Mouse (Mus musculus) MEL (cell line): ENCODE data around the gene Adap1. TPM values are rescaled to one million over a fixed set of nuclear protein-coding genes. Genes with fewer than 3 reads are reported as not detected.

Experiments
- DNase-seq: peaks from one replicate; pipeline ENCODE4 v3.0.0; 2011; ENCODE audit warnings: low read depth, low spot score
- H3K27ac ChIP-seq: 2 replicates; pipeline ENCODE4 v1.5.1; 2012; ENCODE audit warnings: low read depth, mild to moderate bottlenecking, control low read depth, low read length, moderate library complexity; ENCODE audit not compliant: control insufficient read depth
- H3K27me3 ChIP-seq, 2 experiments: fragments of 150-350 bp in 1 of 2; sonication (generic) in 1 of 2; 2 replicates each; pipeline ENCODE4 v1.6.1; 2012; ENCODE audit warnings: low read length in 2 of 2, mild to moderate bottlenecking in 2 of 2, improper control_type of control experiment in 1 of 2, moderate library complexity in 1 of 2; ENCODE audit not compliant: insufficient read depth in 2 of 2, control insufficient read depth in 1 of 2
- H3K36me3 ChIP-seq, 2 experiments: 2 replicates each; pipeline ENCODE4 v1.6.1; 2012 to 2014; ENCODE audit warnings: low read length in 2 of 2, improper control_type of control experiment in 1 of 2, inconsistent platforms in 1 of 2, mild to moderate bottlenecking in 1 of 2; ENCODE audit not compliant: insufficient read depth in 2 of 2, control insufficient read depth in 1 of 2
- H3K4me1 ChIP-seq, 2 experiments: fragments of 150-350 bp in 1 of 2; sonication (generic) in 1 of 2; 2 replicates each; pipeline ENCODE4 v1.6.1; 2012; ENCODE audit warnings: low read length in 2 of 2, improper control_type of control experiment in 1 of 2, mild to moderate bottlenecking in 1 of 2; ENCODE audit not compliant: insufficient read depth in 2 of 2, control insufficient read depth in 1 of 2
- H3K4me3 ChIP-seq, 2 experiments: fragments of 150-350 bp in 1 of 2; sonication (generic) in 1 of 2; 2 replicates each; pipeline ENCODE4 v1.5.1; 2012; ENCODE audit warnings: low read depth in 2 of 2, low read length in 2 of 2, mild to moderate bottlenecking in 2 of 2, moderate library complexity in 2 of 2, control low read depth in 1 of 2, improper control_type of control experiment in 1 of 2; ENCODE audit not compliant: control insufficient read depth in 1 of 2, insufficient read depth in 1 of 2
- H3K79me2 ChIP-seq: 2 replicates; pipeline ENCODE4 v1.6.1; 2012; ENCODE audit warnings: mild to moderate bottlenecking, low read length, moderate library complexity; ENCODE audit not compliant: control insufficient read depth, poor library complexity, insufficient read depth
- H3K9ac ChIP-seq: 2 replicates; pipeline ENCODE4 v1.6.1; 2012; ENCODE audit warnings: low read depth, mild to moderate bottlenecking, control low read depth, low read length, moderate library complexity; ENCODE audit not compliant: control insufficient read depth, poor library complexity, severe bottlenecking
- H3K9me3 ChIP-seq: fragments of 150-350 bp; sonication (generic); replicated peaks from 2 replicates; pipeline ENCODE4 v1.6.1; 2012; ENCODE audit warnings: mild to moderate bottlenecking, low read length, improper control_type of control experiment, moderate library complexity; ENCODE audit not compliant: insufficient read depth
- BHLHE40 ChIP-seq: IDR thresholded peaks from 2 replicates; pipeline ENCODE4 v1.6.1; 2012; ENCODE audit warnings: low read depth, mild to moderate bottlenecking, inconsistent platforms, low read length, improper control_type of control experiment, borderline replicate concordance
- CTCF ChIP-seq, 3 experiments: IDR thresholded peaks in 2 of 3; conservative IDR thresholded peaks in 1 of 3; 2 replicates each; pipeline ENCODE4 v1.5.1; 2011 to 2012; ENCODE audit warnings: low read length in 3 of 3, low read depth in 2 of 3, mild to moderate bottlenecking in 2 of 3, improper control_type of control experiment in 1 of 3, inconsistent platforms in 1 of 3, mixed read lengths in 1 of 3, moderate library complexity in 1 of 3; ENCODE audit not compliant: control insufficient read depth in 1 of 3, insufficient read depth in 1 of 3, poor library complexity in 1 of 3, severe bottlenecking in 1 of 3
- E2F4 ChIP-seq: IDR thresholded peaks from 2 replicates; pipeline ENCODE4 v1.6.1; 2011; ENCODE audit warnings: low read depth, low read length, improper control_type of control experiment, borderline replicate concordance
- ETS1 ChIP-seq: IDR thresholded peaks from 2 replicates; pipeline ENCODE4 v1.6.1; 2012; ENCODE audit warnings: low read depth, mild to moderate bottlenecking, inconsistent platforms, low read length, improper control_type of control experiment, moderate library complexity
- MAZ ChIP-seq: IDR thresholded peaks from 2 replicates; pipeline ENCODE4 v1.6.1; 2012; ENCODE audit warnings: low read depth, mild to moderate bottlenecking, inconsistent platforms, low read length, improper control_type of control experiment
- MEF2A ChIP-seq: IDR thresholded peaks from 2 replicates; pipeline ENCODE4 v1.6.1; 2014; ENCODE audit warnings: low read depth, mild to moderate bottlenecking, inconsistent platforms, low read length, improper control_type of control experiment; ENCODE audit not compliant: poor library complexity, insufficient replicate concordance, severe bottlenecking; ENCODE audit errors: extremely low read depth
- MYB ChIP-seq: IDR thresholded peaks from 2 replicates; pipeline ENCODE4 v1.6.1; 2011; ENCODE audit warnings: mild to moderate bottlenecking, low read depth, low read length, improper control_type of control experiment
- NELFE ChIP-seq: IDR thresholded peaks from 2 replicates; pipeline ENCODE4 v1.6.1; 2011; ENCODE audit warnings: low read depth, low read length, improper control_type of control experiment
- NRF1 ChIP-seq: IDR thresholded peaks from 2 replicates; pipeline ENCODE4 v1.6.1; 2014; ENCODE audit warnings: low read depth, mild to moderate bottlenecking, inconsistent platforms, low read length, improper control_type of control experiment, moderate library complexity; ENCODE audit not compliant: poor library complexity, insufficient read depth, severe bottlenecking
- POLR2AphosphoS5 ChIP-seq: IDR thresholded peaks from 2 replicates; pipeline ENCODE4 v1.6.1; 2012; ENCODE audit warnings: low read depth, borderline replicate concordance, mild to moderate bottlenecking, inconsistent platforms, low read length, moderate library complexity, mixed read lengths
- RAD21 ChIP-seq: IDR thresholded peaks from 2 replicates; pipeline ENCODE4 v1.6.1; 2011; ENCODE audit warnings: mild to moderate bottlenecking, low read depth, low read length, improper control_type of control experiment
- RCOR1 ChIP-seq: IDR thresholded peaks from 2 replicates; pipeline ENCODE4 v1.6.1; 2012; ENCODE audit warnings: low read depth, mild to moderate bottlenecking, inconsistent platforms, low read length, improper control_type of control experiment
- SIN3A ChIP-seq: IDR thresholded peaks from 2 replicates; pipeline ENCODE4 v1.6.1; 2012; ENCODE audit warnings: low read length, improper control_type of control experiment, inconsistent platforms
- TAL1 ChIP-seq: IDR thresholded peaks from 2 replicates; pipeline ENCODE4 v1.6.1; 2012; ENCODE audit warnings: mild to moderate bottlenecking, inconsistent platforms, low read length, moderate library complexity, mixed read lengths
- USF1 ChIP-seq: IDR thresholded peaks from 2 replicates; pipeline ENCODE4 v1.6.1; 2014; ENCODE audit warnings: low read depth, mild to moderate bottlenecking, inconsistent platforms, low read length, improper control_type of control experiment, moderate library complexity
- USF2 ChIP-seq, 2 experiments: IDR thresholded peaks; 2 replicates each; pipeline ENCODE4 v1.6.1; 2011 to 2012; ENCODE audit warnings: improper control_type of control experiment in 2 of 2, low read length in 2 of 2, borderline replicate concordance in 1 of 2, inconsistent platforms in 1 of 2, low read depth in 1 of 2, mild to moderate bottlenecking in 1 of 2; ENCODE audit not compliant: insufficient read depth in 1 of 2
- polyA plus RNA-seq, 2 experiments: library from polyadenylated mRNA; stranded (reverse) in 1 of 2; unstranded in 1 of 2; fragments of >175 nt in 1 of 2; fragments of >200 nt in 1 of 2; gene quantifications; 2 replicates each; pipeline versions ENCODE4 v1.2.1 to v1.2.4; 2012; ENCODE audit warnings: low replicate concordance in 2 of 2, low read depth in 1 of 2; ENCODE audit not compliant: insufficient read length in 2 of 2, insufficient read depth in 1 of 2, missing spikeins in 1 of 2
- total RNA-seq: library from RNA; depleted of rRNA; stranded (reverse); fragments of 300-350 nt; gene quantifications from 2 replicates; pipeline ENCODE4 v1.2.3, GENCODE M21; 2012

The Adap1 gene
- total and polyA plus RNA-seq, 3 experiments, result 52.9 to 59.8 TPM; not detected in 1

- Histone ChIP-seq H3K4me1 (no peaks in the 10 kb centered on the region), H3K27me3 (no peaks in the 10 kb centered on the region), H3K36me3 (peaks cover 2 to 17% of the 10 kb centered on the region in 2 experiments; a peak in 3 of 4 replicates), H3K27ac (no peak overlapping the region), H3K9me3 (no peaks in the 10 kb centered on the region), H3K4me3 (no peak overlapping the region), H3K79me2 (no peaks in the 10 kb centered on the region), H3K9ac (no peak overlapping the region)
- DNase-seq, result no peak
- TF ChIP-seq CTCF (IDR thresholded peaks at IDR 0.05 in 2 of 3, conservative IDR thresholded peaks at IDR 0.05 in 1 of 3; ENCODE audit: control insufficient read depth in 1 of 3, insufficient read depth in 1 of 3, low read depth in 2 of 3, low read length in 3 of 3, poor library complexity in 1 of 3, severe bottlenecking in 1 of 3), result no peak
- no peak for TF ChIP-seq MYB
- no peak for TF ChIP-seq RCOR1
- no peak for TF ChIP-seq MEF2A
These were observed 95.7 kb downstream of the Adap1 start for GRCm38 (mm10) chr5:139229716-139230115.

- H3K4me3 ChIP-seq, result no peak overlapping the region
- H3K36me3 ChIP-seq, result peaks cover 2 to 26% of the 10 kb centered on the region in 2 experiments; a peak in 3 of 4 replicates
- H3K9ac ChIP-seq, result no peak overlapping the region
- H3K79me2 ChIP-seq, result no peaks in the 10 kb centered on the region
- no peaks in the 10 kb centered on the region for H3K4me1 ChIP-seq
- no peak for DNase-seq
- H3K9me3 ChIP-seq, result no peaks in the 10 kb centered on the region
- H3K27me3 ChIP-seq, result no peaks in the 10 kb centered on the region
- H3K27ac ChIP-seq, result no peak overlapping the region
- no peak for TF ChIP-seq ETS1
- no peak for TF ChIP-seq BHLHE40
- TF ChIP-seq NELFE, result no peak
- no peak for TF ChIP-seq TAL1
- no peak for TF ChIP-seq USF2 (IDR thresholded peaks at IDR 0.05; ENCODE audit: borderline replicate concordance in 1 of 2, insufficient read depth in 1 of 2, low read depth in 1 of 2, low read length in 2 of 2)
- no peak for TF ChIP-seq NRF1
These were observed 97.1 kb downstream of the Adap1 start for GRCm38 (mm10) chr5:139228318-139228717.

GRCm38 (mm10) chr5:139227645-139228044, 97.8 kb downstream of the Adap1 start:
- TF ChIP-seq SIN3A (no peak), USF1 (no peak), POLR2AphosphoS5 (no peak), MAZ (no peak), E2F4 (no peak), RAD21 (no peak)
- TF ChIP-seq, all 39 proteins: peak for 0
- Histone ChIP-seq H3K36me3 (peaks cover 2 to 28% of the 10 kb centered on the region in 2 experiments; a peak in 3 of 4 replicates), H3K9ac (no peak overlapping the region), H3K27ac (no peak overlapping the region), H3K79me2 (no peaks in the 10 kb centered on the region), H3K4me1 (no peaks in the 10 kb centered on the region), H3K4me3 (no peak overlapping the region), H3K9me3 (no peaks in the 10 kb centered on the region), H3K27me3 (no peaks in the 10 kb centered on the region)
- no peak for DNase-seq
